Mouse (Mus musculus) midbrain, embryonic 14.5 days (tissue): Measurements from ENCODE around the gene Git1. TPM values are rescaled to one million over a fixed set of nuclear protein-coding genes. Genes with fewer than 3 reads are reported as not detected.

Experiments
- ATAC-seq: fragments of 200-750 bp; cut with Nextera tagmentation; 2 replicates; pipeline ENCODE4 v1.8.0; 2017; ENCODE audit warnings: moderate number of reproducible peaks, moderate library complexity; ENCODE audit not compliant: low FRiP score, low TSS enrichment
- DNase-seq: peaks from one replicate; pipeline ENCODE4 v3.0.0-alpha.2; 2015
- H3K27ac ChIP-seq: fragments of 300-500 bp; sonication (generic); replicated peaks from 2 replicates; pipeline ENCODE4 v1.5.1; 2014; ENCODE audit warnings: mild to moderate bottlenecking, low read depth, low read length, moderate library complexity
- H3K27me3 ChIP-seq: fragments of 300-500 bp; sonication (generic); 2 replicates; pipeline ENCODE4 v1.6.1; 2014; ENCODE audit warnings: low read length, control low read depth, mixed read lengths; ENCODE audit not compliant: control insufficient read depth, insufficient read depth
- H3K36me3 ChIP-seq: fragments of 300-500 bp; sonication (generic); 2 replicates; pipeline ENCODE4 v1.6.1; 2014; ENCODE audit warnings: low read length, control low read depth; ENCODE audit not compliant: control insufficient read depth, insufficient read depth
- H3K4me1 ChIP-seq: fragments of 300-500 bp; sonication (generic); 2 replicates; pipeline ENCODE4 v1.6.1; 2014; ENCODE audit warnings: mild to moderate bottlenecking, antibody characterized with exemption, low read length, control low read depth; ENCODE audit not compliant: control insufficient read depth, insufficient read depth
- H3K4me2 ChIP-seq: fragments of 300-500 bp; sonication (generic); 2 replicates; pipeline ENCODE4 v1.6.1; 2014; ENCODE audit warnings: mild to moderate bottlenecking, low read length, moderate library complexity
- H3K4me3 ChIP-seq: fragments of 300-500 bp; sonication (generic); replicated peaks from 2 replicates; pipeline ENCODE4 v1.5.1; 2014; ENCODE audit warnings: low read depth, low read length
- H3K9ac ChIP-seq: fragments of 300-500 bp; sonication (generic); replicated peaks from 2 replicates; pipeline ENCODE4 v1.6.1; 2014; ENCODE audit warnings: mild to moderate bottlenecking, low read length, moderate library complexity
- H3K9me3 ChIP-seq: fragments of 300-500 bp; sonication (generic); 2 replicates; pipeline ENCODE4 v1.6.1; 2016; ENCODE audit warnings: low read length, control low read depth, mixed read lengths; ENCODE audit not compliant: control insufficient read depth
- WGBS: fragments of 180-500 bp; shearing (Covaris S2); extraction: QIAGEN DNeasy Blood & Tissue Kit; methylation state at CpG from one replicate; pipeline ENCODE4 v1.1.7; 2014; 5-methylcytosine and 5-hydroxymethylcytosine counted together
- polyA plus RNA-seq: library from polyadenylated mRNA; unstranded; fragments of >200 nt; fragmentation: Nextera tagmentation; extraction: Ambion mirVana; gene quantifications from 2 replicates; pipeline ENCODE4 v1.2.1, GENCODE M21; 2014

Git1 gene
- 23.1 and 25.1 TPM in 2 replicates for polyA plus RNA-seq

DNA sequence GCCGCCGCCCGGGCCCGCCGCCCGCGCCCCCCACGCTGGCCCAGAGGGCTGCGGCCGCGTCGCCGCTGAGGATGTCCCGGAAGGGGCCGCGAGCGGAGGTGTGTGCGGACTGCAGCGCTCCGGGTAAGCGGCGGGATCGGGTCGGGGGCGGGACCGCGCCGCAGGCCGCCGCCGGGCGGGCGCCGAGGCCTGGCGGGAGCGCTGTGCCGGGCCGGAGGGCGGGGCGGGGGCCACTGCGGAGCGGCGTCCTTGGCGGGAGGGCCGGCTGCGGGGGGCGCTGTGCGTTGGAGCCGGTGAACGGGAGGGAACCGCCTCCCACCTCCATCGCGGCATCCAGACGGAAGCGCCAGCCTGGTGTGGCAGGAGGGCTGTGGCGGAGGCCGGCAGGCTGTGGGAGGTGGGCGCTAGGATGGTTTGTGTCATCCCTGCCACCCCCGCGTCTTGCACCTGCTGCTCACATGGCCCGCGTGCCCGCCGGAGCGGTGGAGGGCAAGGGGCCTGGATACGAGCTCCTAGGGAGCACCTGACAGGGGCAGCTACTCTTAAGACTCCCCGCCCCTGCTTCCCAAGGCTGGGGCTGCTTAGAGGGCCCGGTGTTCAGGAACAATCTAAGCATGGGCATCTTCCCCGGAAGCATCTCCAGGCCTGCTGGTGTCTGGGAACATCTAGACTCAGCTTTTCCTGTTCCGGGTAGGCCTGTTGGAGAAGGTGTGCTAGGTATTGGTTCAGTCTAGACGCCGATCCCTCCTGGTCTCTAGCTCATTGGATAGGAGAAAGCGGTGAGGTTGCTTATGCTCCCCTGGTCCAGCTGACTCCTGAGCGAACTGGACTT lies at the start of gene Git1:
Git1 (plus strand) TSS at position 51 of the 832 bp plus-strand sequence.
- Histone ChIP-seq H3K27ac (peak within 1 kb of the TSS; percentile 89), H3K4me3 (peak within 1 kb of the TSS; percentile 87), H3K27me3 (no peaks in the 10 kb centered on the region), H3K9ac (peak within 1 kb of the TSS; percentile 93), H3K9me3 (no peaks in the 10 kb centered on the region), H3K4me1 (peaks cover 42% of the 10 kb centered on the region), H3K36me3 (0 out of 2 replicates have a peak, but pooled peaks cover 1% of the 10 kb centered on the region), H3K4me2 (peak within 1 kb of the TSS; percentile 81)
- 1% methylated on average over 59 of the region's 74 CpGs for WGBS
- DNase-seq (peak; percentile 60), ATAC-seq (no peak)

DNA sequence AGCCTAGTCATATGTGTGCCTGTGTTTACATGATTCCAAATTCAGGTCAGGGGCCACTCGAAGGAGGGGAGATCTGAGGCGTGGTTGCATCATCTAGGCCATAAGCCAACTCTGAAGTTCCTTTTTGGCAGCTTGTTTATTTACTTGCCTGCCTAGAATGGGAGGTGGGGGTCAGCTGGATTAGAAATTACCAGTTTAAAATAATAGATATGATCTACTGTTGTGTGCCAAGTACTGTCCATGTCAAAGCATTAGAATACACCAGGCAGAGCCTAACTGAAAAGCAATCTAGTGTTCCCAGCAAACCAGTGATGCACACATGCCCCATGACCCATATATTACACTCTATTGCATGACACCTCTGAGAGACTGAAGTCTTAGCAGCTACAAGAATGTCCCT lies 48.4 kb upstream of the Git1 start:
- DNase-seq (no peak), ATAC-seq (no peak)
- no peak overlapping the region for H3K4me3 ChIP-seq
- no peak overlapping the region for H3K27ac ChIP-seq
- H3K36me3 ChIP-seq, result peaks cover 52% of the 10 kb centered on the region
- 85% methylated on average over 2 of the region's 2 CpGs for WGBS
- H3K4me1 ChIP-seq, result no peaks in the 10 kb centered on the region
- no peak overlapping the region for H3K9ac ChIP-seq
- H3K27me3 ChIP-seq, result no peaks in the 10 kb centered on the region
- no peaks in the 10 kb centered on the region for H3K9me3 ChIP-seq
- H3K4me2 ChIP-seq, result no peak overlapping the region

DNA sequence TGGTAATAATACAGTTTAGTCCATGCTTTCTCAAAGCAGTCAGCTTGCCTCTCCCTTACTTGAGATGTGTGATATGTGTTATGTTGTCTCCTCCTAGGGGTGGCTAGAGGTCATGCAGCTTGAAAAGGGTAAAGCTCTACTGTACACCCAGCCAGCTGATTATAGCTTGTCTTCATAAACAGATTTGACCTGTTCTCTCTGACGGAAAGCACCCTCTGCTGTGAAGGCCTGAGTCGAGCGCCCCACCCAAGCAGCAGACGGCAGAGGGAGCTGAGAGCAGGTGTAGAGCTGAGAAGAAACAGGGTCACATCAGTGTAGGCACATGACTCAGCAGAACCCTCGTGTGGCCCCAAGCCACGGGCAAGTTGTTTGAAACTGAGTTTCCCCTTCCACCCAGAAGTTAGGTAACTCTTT lies 46.7 kb upstream of the Git1 start:
- ATAC-seq (no peak), DNase-seq (peak; percentile 74)
- Histone ChIP-seq H3K9me3 (no peaks in the 10 kb centered on the region), H3K36me3 (peaks cover 45% of the 10 kb centered on the region), H3K4me3 (no peak overlapping the region), H3K4me1 (no peaks in the 10 kb centered on the region), H3K9ac (no peak overlapping the region), H3K4me2 (no peak overlapping the region), H3K27ac (no peak overlapping the region), H3K27me3 (no peaks in the 10 kb centered on the region)
- WGBS, result 69% methylated on average over 6 of the region's 6 CpGs

DNA sequence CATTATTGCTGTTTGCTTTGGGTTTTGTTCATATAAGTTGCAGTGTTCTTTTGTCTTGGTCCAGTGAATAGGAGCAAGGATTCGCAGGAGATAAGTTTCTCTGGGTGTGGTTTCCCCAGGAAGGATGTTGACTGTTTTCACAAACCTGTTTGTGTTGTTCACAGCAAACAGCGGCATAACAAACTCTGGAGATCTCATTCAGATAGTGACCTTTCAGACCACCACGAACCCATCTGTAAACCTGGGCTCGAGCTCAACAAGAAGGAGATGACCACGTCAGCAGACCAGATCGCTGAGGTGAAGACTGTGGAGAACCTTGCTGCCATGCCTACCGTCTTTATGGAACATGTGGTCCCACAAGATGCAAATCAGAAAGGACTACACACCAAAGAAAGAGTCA lies 44.1 kb upstream of the Git1 start:
- Histone ChIP-seq H3K4me3 (no peak overlapping the region), H3K36me3 (peaks cover 43% of the 10 kb centered on the region), H3K9ac (no peak overlapping the region), H3K4me1 (no peaks in the 10 kb centered on the region), H3K4me2 (no peak overlapping the region), H3K9me3 (no peaks in the 10 kb centered on the region), H3K27me3 (no peaks in the 10 kb centered on the region), H3K27ac (no peak overlapping the region)
- DNase-seq (no peak), ATAC-seq (no peak)
- WGBS, result 94% methylated on average over 7 of the region's 7 CpGs

DNA sequence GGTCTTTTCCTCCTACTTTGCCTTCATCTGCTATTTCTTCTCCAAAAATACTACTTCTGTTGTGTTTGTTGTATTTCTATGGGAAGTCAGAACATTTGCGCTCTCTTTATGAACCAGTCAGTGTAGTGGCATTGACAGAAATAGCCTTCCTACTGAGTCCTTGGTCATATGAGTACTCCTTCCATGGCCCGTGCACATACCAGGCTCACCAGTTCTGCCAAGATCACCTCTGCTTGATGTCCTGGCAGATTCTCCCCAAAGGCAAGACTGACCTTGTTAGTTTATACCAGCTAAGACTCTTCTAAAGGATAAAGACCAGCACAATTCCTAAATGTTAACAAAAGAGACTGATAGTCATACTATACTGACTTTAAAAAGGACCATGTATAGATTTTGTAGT lies 41.7 kb upstream of the Git1 start:
- ATAC-seq (no peak), DNase-seq (no peak)
- H3K27me3 ChIP-seq, result no peaks in the 10 kb centered on the region
- no peaks in the 10 kb centered on the region for H3K4me1 ChIP-seq
- peaks cover 54% of the 10 kb centered on the region for H3K36me3 ChIP-seq
- no peaks in the 10 kb centered on the region for H3K9me3 ChIP-seq
- H3K27ac ChIP-seq, result no peak overlapping the region
- WGBS, result 96% methylated on average over 2 of the region's 2 CpGs
- H3K9ac ChIP-seq, result no peak overlapping the region
- H3K4me2 ChIP-seq, result no peak overlapping the region
- no peak overlapping the region for H3K4me3 ChIP-seq

DNA sequence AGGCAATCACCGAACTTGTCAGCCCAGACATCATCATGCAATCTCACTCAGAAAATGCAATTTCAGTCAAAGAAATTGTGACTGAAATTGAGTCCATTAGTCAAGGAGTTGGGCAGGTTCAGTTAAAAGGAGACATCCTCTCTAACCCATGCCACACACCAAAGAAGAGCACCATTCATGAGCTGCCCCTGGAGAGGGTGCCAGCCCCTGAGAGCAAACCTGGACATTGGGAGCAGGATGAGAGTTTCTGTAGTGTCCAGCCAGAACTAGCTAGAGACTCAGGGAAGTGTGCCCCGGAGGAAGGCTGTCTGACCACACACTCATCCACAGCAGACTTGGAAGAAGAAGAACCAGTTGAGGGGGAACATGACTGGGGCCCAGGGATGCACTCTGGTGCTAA lies 40.0 kb upstream of the Git1 start:
- Histone ChIP-seq H3K27me3 (no peaks in the 10 kb centered on the region), H3K27ac (no peak overlapping the region), H3K36me3 (peaks cover 52% of the 10 kb centered on the region), H3K9ac (no peak overlapping the region), H3K4me3 (no peak overlapping the region), H3K4me2 (no peak overlapping the region), H3K9me3 (no peaks in the 10 kb centered on the region), H3K4me1 (no peaks in the 10 kb centered on the region)
- ATAC-seq (no peak), DNase-seq (no peak)
- WGBS, result 99% methylated on average over 2 of the region's 2 CpGs

DNA sequence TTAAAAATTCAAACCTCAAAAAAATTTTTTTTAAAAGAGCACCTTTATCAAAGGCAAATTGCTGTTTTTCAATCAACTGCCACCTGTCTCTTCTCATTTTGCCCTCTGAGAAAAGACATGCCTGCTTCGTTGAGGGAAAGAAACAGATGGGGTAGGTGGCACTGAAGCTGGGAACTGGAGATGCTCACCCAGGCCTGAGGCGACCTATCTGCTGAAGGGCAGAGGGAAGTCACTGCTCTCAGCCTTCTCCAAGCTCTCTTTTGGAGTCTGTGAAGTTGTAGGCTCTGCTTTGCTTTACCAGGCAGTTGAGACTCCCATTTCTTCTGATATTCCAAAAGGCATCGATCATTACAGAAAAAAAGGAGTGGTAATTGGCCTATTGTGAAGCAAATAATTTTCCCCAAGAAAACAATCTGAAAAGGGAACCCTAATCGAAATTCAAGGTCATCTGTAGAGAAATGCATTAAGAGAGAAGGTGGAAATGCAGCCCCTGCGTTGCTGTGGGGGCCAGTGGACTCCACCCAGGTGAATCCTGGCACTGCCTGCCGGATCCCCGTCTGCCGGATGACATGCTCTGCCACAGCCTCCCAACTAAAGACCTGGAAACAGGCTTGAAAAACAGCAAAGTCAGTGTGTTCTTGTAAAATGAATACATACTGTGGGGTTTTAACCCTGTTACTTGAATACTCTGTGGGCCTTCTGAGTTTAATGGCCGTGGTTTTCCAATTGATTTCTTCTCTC lies 37.4 kb upstream of the Git1 start:
- no peak for DNase-seq
- Histone ChIP-seq H3K36me3 (peaks cover 31% of the 10 kb centered on the region), H3K9me3 (no peaks in the 10 kb centered on the region), H3K27ac (no peak overlapping the region), H3K4me1 (no peaks in the 10 kb centered on the region), H3K27me3 (peaks cover 7% of the 10 kb centered on the region; the same call in 1 of the 2 replicates), H3K4me3 (no peak overlapping the region), H3K4me2 (no peak overlapping the region), H3K9ac (no peak overlapping the region)
- ATAC-seq, result no peak
- 87% methylated on average over 9 of the region's 9 CpGs for WGBS

DNA sequence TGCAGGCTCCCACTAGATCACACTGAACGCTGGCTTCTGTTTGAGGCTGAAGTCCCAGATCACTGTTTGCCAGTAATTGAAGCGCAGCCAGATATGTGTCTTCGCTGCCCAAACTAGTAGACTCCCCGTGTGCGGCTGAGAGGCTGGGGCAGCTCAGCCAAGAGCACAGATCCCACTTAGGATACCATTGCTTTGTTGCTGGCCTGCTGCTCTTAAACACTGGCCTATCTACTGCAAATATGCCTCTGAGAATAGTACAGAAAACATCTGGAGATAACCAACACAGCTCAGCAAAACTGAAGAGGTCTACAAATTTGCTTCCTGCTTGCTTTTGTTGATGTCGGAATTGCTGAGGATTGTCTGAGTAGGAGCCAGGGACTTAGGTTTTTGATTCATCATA lies 36.5 kb upstream of the Git1 start:
- Histone ChIP-seq H3K9ac (no peak overlapping the region), H3K4me3 (no peak overlapping the region), H3K9me3 (no peaks in the 10 kb centered on the region), H3K27ac (no peak overlapping the region), H3K27me3 (peaks cover 17% of the 10 kb centered on the region; the same call in 1 of the 2 replicates), H3K4me1 (no peaks in the 10 kb centered on the region), H3K36me3 (peaks cover 28% of the 10 kb centered on the region), H3K4me2 (no peak overlapping the region)
- 87% methylated on average over 6 of the region's 6 CpGs for WGBS
- ATAC-seq (no peak), DNase-seq (no peak)
